Mouse (Mus musculus) lung, postnatal 0 days (tissue): Measurements from ENCODE around the gene Arhgef19.

ENCODE experiments used
- CTCF ChIP-seq: IDR thresholded peaks from 2 replicates; pipeline ENCODE4 v1.5.1; 2016; ENCODE audit warnings: antibody characterized with exemption, mild to moderate bottlenecking
- EP300 ChIP-seq: IDR thresholded peaks from 2 replicates; pipeline ENCODE4 v1.6.1; 2016; ENCODE audit warnings: antibody characterized with exemption, mild to moderate bottlenecking, control low read depth

GRCm38 (mm10) chr4:141301591-141302427 lies 62.5 kb downstream of the Arhgef19 start:
- TF ChIP-seq CTCF (no peak; the same call in 1 of the 2 replicates), EP300 (peak; percentile 93)
